Mouse (Mus musculus): ENCODE results near the gene Acvr1c.

DNA sequence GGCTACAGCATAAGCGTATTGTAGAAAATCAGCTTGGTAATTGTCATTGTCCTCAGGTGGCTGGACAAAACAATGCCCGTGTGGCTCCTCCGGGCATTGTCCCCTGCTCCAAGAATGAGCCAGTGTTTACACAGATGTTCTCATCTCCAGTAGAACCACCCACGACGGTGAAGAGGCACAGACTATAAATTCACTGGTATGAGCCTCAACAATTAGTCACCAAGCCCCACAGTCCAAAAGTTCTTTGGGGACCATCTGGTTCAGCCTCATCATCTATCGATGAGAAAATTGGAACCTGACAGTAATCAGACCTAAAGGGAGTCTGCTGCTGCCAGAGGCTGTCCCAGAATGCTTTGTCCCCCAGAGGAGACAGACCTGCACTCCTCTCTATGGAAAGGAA lies 68.4 kb downstream of the Acvr1c start:
- no peak for TF ChIP-seq CTCF (conservative IDR thresholded peaks at IDR 0.05; ENCODE audit: low read length)
- no peak for TF ChIP-seq POU5F1 (IDR thresholded peaks at IDR 0.05; ENCODE audit: borderline replicate concordance, low read length)

Data from E14TG2a.4 (cell line).